Comparison of ENCODE assay signal across 22 mouse cellular contexts in genomic region chr1:67077739-67078138, GRCm38 (mm10). TPM values are rescaled to one million over a fixed set of nuclear protein-coding genes. Genes with fewer than 3 reads are reported as not detected.
DNase-seq lines count a peak whose midpoint lies in the region; ATAC-seq and TF ChIP-seq lines count a peak whose summit lies in the region.
"Had no signal": no experiment of that assay in that cellular context is flagged by ENCODE, and none has a peak within 500 bp of the region (broad histone marks: within the 10 kb centered on the region; RNA-seq: fewer than 3 reads in every experiment).

No protein-coding gene starts in this region.

- ATAC-seq in lung, postnatal 0 days: no peak
- peak; percentile 84 for ATAC-seq in intestine, embryonic 14.5 days (replicated peaks; ENCODE audit: low FRiP score, low TSS enrichment, low read depth)
- peak; percentile 29; the same call in 1 of the 2 replicates for ATAC-seq in intestine, postnatal 0 days
- peak; percentile 91 for ATAC-seq in liver, embryonic 16.5 days (ENCODE audit: low read depth)
- ATAC-seq in kidney, embryonic 15.5 days (replicated peaks; ENCODE audit: low FRiP score): no peak
- ATAC-seq: forebrain, embryonic 16.5 days; midbrain, embryonic 13.5 days had no signal

- peak; percentile 13 for DNase-seq in lung, postnatal 25 days (ENCODE audit: low spot score)
- no peak for DNase-seq in lung, postnatal 0 days (ENCODE audit: low spot score)
- no peak for DNase-seq in intestine, embryonic 14.5 days (ENCODE audit: low spot score)
- no peak for DNase-seq in left cerebral cortex, adult 18-20 months (ENCODE audit: low spot score in 2 of 2)
- DNase-seq: adrenal gland, postnatal 25 days; cerebellum, adult 11 months; cerebellum, adult 9-11 months; gastrocnemius, postnatal 25 days; heart, postnatal 36 days; kidney, postnatal 36 days; layer of hippocampus, postnatal 36 days; right cerebral cortex, postnatal 14 days; thymus, postnatal 25 days had no signal

- H3K4me2 ChIP-seq in lung, postnatal 0 days (replicated peaks; ENCODE audit: low read depth, low read length): no peak overlapping the region
- no peak overlapping the region for H3K4me2 ChIP-seq in intestine, embryonic 14.5 days (ENCODE audit: low read length)
- H3K4me2 ChIP-seq in intestine, postnatal 0 days (replicated peaks; ENCODE audit: low read depth): no peak overlapping the region
- H3K4me2 ChIP-seq in liver, embryonic 16.5 days (ENCODE audit: low read depth, low read length): no peak overlapping the region
- no peak overlapping the region for H3K4me2 ChIP-seq in kidney, embryonic 15.5 days
- H3K4me2 ChIP-seq: hindbrain, embryonic 13.5 days; limb, embryonic 13.5 days; midbrain, embryonic 13.5 days had no signal

- no peaks in the 10 kb centered on the region for H3K36me3 ChIP-seq in lung, postnatal 0 days (ENCODE audit: insufficient read depth, low read length)
- H3K36me3 ChIP-seq in intestine, embryonic 14.5 days (ENCODE audit: control insufficient read depth, insufficient read depth, low read length): no peaks in the 10 kb centered on the region
- H3K36me3 ChIP-seq in intestine, postnatal 0 days (ENCODE audit: control insufficient read depth, insufficient read depth): no peaks in the 10 kb centered on the region
- no peaks in the 10 kb centered on the region for H3K36me3 ChIP-seq in liver, embryonic 16.5 days (ENCODE audit: control insufficient read depth, insufficient read depth)
- no peaks in the 10 kb centered on the region for H3K36me3 ChIP-seq in kidney, embryonic 15.5 days
- H3K36me3 ChIP-seq: forebrain, embryonic 10.5 days; hindbrain, embryonic 13.5 days; limb, embryonic 13.5 days; midbrain, embryonic 13.5 days had no signal

- TF ChIP-seq CTCF in lung, postnatal 0 days (IDR thresholded peaks at IDR 0.05): no peak
- TF ChIP-seq CTCF in intestine, postnatal 0 days (IDR thresholded peaks at IDR 0.05; ENCODE audit: low read depth): no peak

- 24% methylated on average over 2 of the region's 2 CpGs for WGBS in lung, postnatal 0 days
- 55% methylated on average over 2 of the region's 2 CpGs for WGBS in intestine, embryonic 14.5 days
- WGBS in intestine, postnatal 0 days: 26% methylated on average over 2 of the region's 2 CpGs
- WGBS in liver, embryonic 16.5 days (ENCODE audit: insufficient replicate concordance): 39% methylated on average over 2 of the region's 2 CpGs
- 66% methylated on average over 2 of the region's 2 CpGs for whole genome bisulfite sequencing in kidney, embryonic 15.5 days

- no peak overlapping the region for H3K4me3 ChIP-seq in lung, postnatal 0 days (ENCODE audit: low read depth, low read length)
- no peak overlapping the region for H3K4me3 ChIP-seq in intestine, embryonic 14.5 days (ENCODE audit: low read depth, low read length)
- H3K4me3 ChIP-seq in intestine, postnatal 0 days (ENCODE audit: low read depth, low read length): no peak overlapping the region
- no peak overlapping the region for H3K4me3 ChIP-seq in liver, embryonic 16.5 days (ENCODE audit: low read depth, low read length)
- H3K4me3 ChIP-seq in kidney, embryonic 15.5 days (replicated peaks): no peak overlapping the region
- H3K4me3 ChIP-seq: forebrain, embryonic 10.5 days; hindbrain, embryonic 13.5 days; limb, embryonic 13.5 days; megakaryocyte, embryonic 14.5 days; midbrain, embryonic 13.5 days had no signal

- no peaks in the 10 kb centered on the region for H3K27me3 ChIP-seq in lung, postnatal 0 days (replicated peaks; ENCODE audit: insufficient read depth, low read length)
- H3K27me3 ChIP-seq in intestine, embryonic 14.5 days (replicated peaks; ENCODE audit: control insufficient read depth, insufficient read depth, low read length): no peaks in the 10 kb centered on the region
- no peaks in the 10 kb centered on the region for H3K27me3 ChIP-seq in intestine, postnatal 0 days (replicated peaks; ENCODE audit: control insufficient read depth, insufficient read depth, low read length)
- H3K27me3 ChIP-seq in liver, embryonic 16.5 days (ENCODE audit: control insufficient read depth, insufficient read depth, low read depth, low read length): no peaks in the 10 kb centered on the region
- H3K27me3 ChIP-seq in kidney, embryonic 15.5 days: no peaks in the 10 kb centered on the region
- H3K27me3 ChIP-seq: hindbrain, embryonic 13.5 days; limb, embryonic 13.5 days; megakaryocyte, embryonic 14.5 days; midbrain, embryonic 13.5 days had no signal

- H3K9ac ChIP-seq in lung, postnatal 0 days (replicated peaks; ENCODE audit: low read depth): no peak overlapping the region
- no peak overlapping the region for H3K9ac ChIP-seq in intestine, embryonic 14.5 days (ENCODE audit: low read length)
- no peak overlapping the region for H3K9ac ChIP-seq in intestine, postnatal 0 days (ENCODE audit: low read depth, low read length)
- no peak overlapping the region for H3K9ac ChIP-seq in liver, embryonic 16.5 days (ENCODE audit: low read depth, low read length)
- no peak overlapping the region for H3K9ac ChIP-seq in kidney, embryonic 15.5 days
- H3K9ac ChIP-seq: hindbrain, embryonic 13.5 days; limb, embryonic 13.5 days; midbrain, embryonic 13.5 days had no signal

- H3K27ac ChIP-seq in lung, postnatal 0 days (ENCODE audit: low read length): no peak overlapping the region
- no peak overlapping the region for H3K27ac ChIP-seq in intestine, embryonic 14.5 days (ENCODE audit: low read depth)
- H3K27ac ChIP-seq in intestine, postnatal 0 days (ENCODE audit: low read depth, low read length): no peak overlapping the region
- H3K27ac ChIP-seq in liver, embryonic 16.5 days (ENCODE audit: low read length): no peak overlapping the region; the same call in 1 of the 2 replicates
- H3K27ac ChIP-seq in kidney, embryonic 15.5 days: no peak overlapping the region
- H3K27ac ChIP-seq: forebrain, embryonic 10.5 days; hindbrain, embryonic 13.5 days; limb, embryonic 13.5 days; midbrain, embryonic 13.5 days had no signal

- TF ChIP-seq EP300 in lung, postnatal 0 days (IDR thresholded peaks at IDR 0.05): no peak

- H3K9me3 ChIP-seq in lung, postnatal 0 days (ENCODE audit: low read length): no peaks in the 10 kb centered on the region
- H3K9me3 ChIP-seq in intestine, embryonic 14.5 days (ENCODE audit: control insufficient read depth, low read length): no peaks in the 10 kb centered on the region
- H3K9me3 ChIP-seq in intestine, postnatal 0 days (ENCODE audit: control insufficient read depth): no peaks in the 10 kb centered on the region
- H3K9me3 ChIP-seq in liver, embryonic 16.5 days (replicated peaks; ENCODE audit: control insufficient read depth, low read length): no peaks in the 10 kb centered on the region
- H3K9me3 ChIP-seq in kidney, embryonic 15.5 days (replicated peaks): no peaks in the 10 kb centered on the region
- H3K9me3 ChIP-seq: forebrain, embryonic 10.5 days; hindbrain, embryonic 13.5 days; limb, embryonic 13.5 days; megakaryocyte, embryonic 14.5 days; midbrain, embryonic 13.5 days had no signal

- no peaks in the 10 kb centered on the region for H3K4me1 ChIP-seq in lung, postnatal 0 days (ENCODE audit: insufficient read depth, low read depth, low read length)
- H3K4me1 ChIP-seq in intestine, embryonic 14.5 days (replicated peaks; ENCODE audit: control insufficient read depth, insufficient read depth, low read length): no peaks in the 10 kb centered on the region
- no peaks in the 10 kb centered on the region for H3K4me1 ChIP-seq in intestine, postnatal 0 days (replicated peaks; ENCODE audit: control insufficient read depth, insufficient read depth, low read length)
- no peaks in the 10 kb centered on the region; the same call in 1 of the 2 replicates for H3K4me1 ChIP-seq in liver, embryonic 16.5 days (ENCODE audit: control insufficient read depth, low read depth, low read length)
- no peaks in the 10 kb centered on the region for H3K4me1 ChIP-seq in kidney, embryonic 15.5 days
- H3K4me1 ChIP-seq: forebrain, embryonic 10.5 days; hindbrain, embryonic 13.5 days; limb, embryonic 13.5 days; megakaryocyte, embryonic 14.5 days; midbrain, embryonic 13.5 days had no signal

RNA-seq across cellular contexts. Expression of gene Lancl1, which starts 39.1 kb away (rescaled TPM):
- polyA plus RNA-seq in lung, postnatal 0 days (2015; fragmentation: Nextera tagmentation; extraction: Ambion mirVana): 65.9 and 68.0 TPM in 2 replicates
- polyA plus RNA-seq in intestine, embryonic 14.5 days (2014; fragmentation: Nextera tagmentation; extraction: Ambion mirVana): 96.4 and 113 TPM in 2 replicates
- polyA plus RNA-seq in intestine, postnatal 0 days (2015; fragmentation: Nextera tagmentation; extraction: Ambion mirVana): 32.9 and 35.5 TPM in 2 replicates
- 21.0 and 21.5 TPM in 2 replicates for polyA plus RNA-seq in liver, embryonic 16.5 days (2015; fragmentation: Nextera tagmentation; extraction: Ambion mirVana)
- total RNA-seq in left cerebral cortex, adult 18-20 months (2021): 100 to 1,000 TPM; 207 to 216 TPM
- polyA plus RNA-seq in kidney, embryonic 15.5 days (2015; fragmentation: Nextera tagmentation; extraction: Ambion mirVana): 79.9 and 82.5 TPM in 2 replicates

RNA-seq across cellular contexts. Expression of gene Cps1, which starts 45.1 kb away (rescaled TPM):
- 0.05 and 0.06 TPM in 2 replicates for polyA plus RNA-seq in lung, postnatal 0 days (2015; fragmentation: Nextera tagmentation; extraction: Ambion mirVana)
- 275 and 289 TPM in 2 replicates for polyA plus RNA-seq in intestine, embryonic 14.5 days (2014; fragmentation: Nextera tagmentation; extraction: Ambion mirVana)
- 217 and 240 TPM in 2 replicates for polyA plus RNA-seq in intestine, postnatal 0 days (2015; fragmentation: Nextera tagmentation; extraction: Ambion mirVana)
- 45.2 and 64.7 TPM in 2 replicates for polyA plus RNA-seq in liver, embryonic 16.5 days (2015; fragmentation: Nextera tagmentation; extraction: Ambion mirVana)
- under 1 TPM; 0.46 to 0.47 TPM for total RNA-seq in left cerebral cortex, adult 18-20 months (2021)
- polyA plus RNA-seq in kidney, embryonic 15.5 days (2015; fragmentation: Nextera tagmentation; extraction: Ambion mirVana): 0.06 and 0.49 TPM in 2 replicates
- total RNA-seq: adrenal gland, postnatal 25 days; gastrocnemius, postnatal 25 days had no signal

Comparison
In these comparisons a context has a peak if more than half of its experiments do, and no peak if none do; other contexts are left out.
1. ATAC-seq: peak in intestine, embryonic 14.5 days (single experiment), intestine, postnatal 0 days (single experiment) and liver, embryonic 16.5 days (single experiment); none in lung, postnatal 0 days (single experiment) and kidney, embryonic 15.5 days (single experiment).
2. RNA of gene Cps1, which starts 45.1 kb away (polyA plus RNA-seq): 275 to 289 TPM in intestine, embryonic 14.5 days, 217 to 240 TPM in intestine, postnatal 0 days and 45.2 to 64.7 TPM in liver, embryonic 16.5 days; 0.06 to 0.49 TPM in kidney, embryonic 15.5 days and 0.05 to 0.06 TPM in lung, postnatal 0 days; every median in the first group is over 10 times any median in the second.